Mouse (Mus musculus) ovary, adult 18-20 months (tissue): ENCODE measurements around the gene Gde1.

Source experiments
- DNase-seq: peaks from one replicate; pipeline ENCODE4 v3.0.0; 2022; ENCODE audit warnings: low spot score, mixed read lengths

The Gde1 gene

DNA sequence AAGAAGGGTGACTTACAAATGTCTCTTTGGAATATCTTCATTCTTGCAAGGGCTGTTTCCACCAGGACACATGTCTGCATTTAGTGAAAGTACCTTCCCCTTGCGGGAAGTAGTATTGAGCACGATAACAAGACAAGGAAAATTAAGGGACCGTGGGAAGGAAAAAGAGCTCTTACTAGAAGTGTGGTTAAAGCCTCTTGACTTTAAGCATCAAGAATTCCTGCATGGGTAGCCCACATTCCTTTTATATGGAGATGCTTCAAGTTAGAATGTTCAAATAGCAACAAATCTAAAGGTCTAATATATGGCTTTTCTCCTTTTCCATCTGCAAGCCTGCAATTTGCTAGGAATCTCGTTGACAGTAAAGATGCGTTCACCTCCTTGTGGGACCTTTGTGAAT is 910 bp upstream of the Gde1 start:
- DNase-seq, result no peak

- DNase-seq, result no peak
These were observed 473 bp upstream of the Gde1 start for GRCm38 (mm10) chr7:118706051-118706450.

- DNase-seq, result no peak
These were observed 1.4 kb downstream of the Gde1 start for GRCm38 (mm10) chr7:118704001-118704850.

- no peak for DNase-seq
These were observed 2.4 kb downstream of the Gde1 start for GRCm38 (mm10) chr7:118703144-118703561.

DNA sequence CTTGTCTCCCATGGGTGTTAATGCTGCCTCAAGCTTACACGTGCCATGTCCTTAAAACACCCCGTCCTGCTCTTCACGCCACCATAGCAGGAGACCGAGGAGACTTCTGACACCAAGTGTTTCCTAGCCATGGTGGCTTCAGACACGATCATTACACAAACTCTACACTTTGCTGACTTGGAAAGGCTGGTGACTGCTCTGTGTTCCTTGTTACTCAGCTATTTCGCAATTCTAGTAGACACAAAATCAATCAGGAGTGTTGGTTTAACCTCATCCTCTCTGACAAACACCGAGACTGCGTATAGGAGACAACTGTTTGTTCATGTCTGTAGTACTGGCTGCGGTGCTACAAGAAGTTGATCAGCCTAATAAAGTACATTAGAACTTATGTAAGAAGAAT is 6.7 kb downstream of the Gde1 start:
- DNase-seq, result no peak

DNA sequence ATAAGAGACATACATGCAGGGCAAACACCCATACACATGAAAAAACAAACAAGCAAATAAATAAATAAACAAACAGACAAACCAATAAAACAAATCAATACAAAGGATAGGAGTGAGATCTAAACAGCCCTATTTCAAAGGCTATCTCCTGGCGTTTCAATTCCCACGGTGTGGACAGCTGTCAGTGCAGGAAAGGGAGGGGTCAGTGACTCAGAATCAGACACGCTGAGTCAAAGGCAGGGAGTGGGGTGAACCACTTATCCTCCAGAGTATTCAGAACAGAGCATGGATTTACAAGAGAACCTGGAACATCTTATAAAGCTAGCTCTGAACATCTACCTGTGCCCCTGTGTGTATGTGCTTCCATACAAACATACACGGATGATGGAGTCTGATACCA is 8.4 kb downstream of the Gde1 start:
- no peak for DNase-seq

DNA sequence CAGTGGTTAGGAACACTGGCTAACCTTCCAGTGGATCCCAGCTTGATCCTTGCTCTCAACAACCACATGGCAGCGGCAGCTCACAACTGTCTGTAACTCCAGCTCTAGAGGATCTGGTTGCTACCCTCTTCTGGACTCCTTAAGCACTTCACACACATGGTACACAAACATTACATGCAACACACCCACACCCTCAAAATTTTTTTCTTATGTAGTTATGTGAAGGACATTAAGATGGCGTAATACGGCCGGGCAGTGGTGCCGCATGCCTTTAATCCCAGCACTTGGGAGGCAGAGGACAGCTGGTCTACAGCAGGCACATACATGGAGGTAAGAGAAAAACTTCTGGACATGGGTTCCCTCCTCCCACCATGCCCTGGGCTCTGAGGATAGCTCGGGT is 9.4 kb downstream of the Gde1 start:
- DNase-seq, result no peak

GRCm38 (mm10) chr7:118691287-118691686 is 14.3 kb downstream of the Gde1 start:
- DNase-seq, result no peak

- DNase-seq, result no peak
These were observed 16.5 kb downstream of the Gde1 start for GRCm38 (mm10) chr7:118689088-118689487.

GRCm38 (mm10) chr7:118688199-118688598 is 17.4 kb downstream of the Gde1 start:
- no peak for DNase-seq

DNA sequence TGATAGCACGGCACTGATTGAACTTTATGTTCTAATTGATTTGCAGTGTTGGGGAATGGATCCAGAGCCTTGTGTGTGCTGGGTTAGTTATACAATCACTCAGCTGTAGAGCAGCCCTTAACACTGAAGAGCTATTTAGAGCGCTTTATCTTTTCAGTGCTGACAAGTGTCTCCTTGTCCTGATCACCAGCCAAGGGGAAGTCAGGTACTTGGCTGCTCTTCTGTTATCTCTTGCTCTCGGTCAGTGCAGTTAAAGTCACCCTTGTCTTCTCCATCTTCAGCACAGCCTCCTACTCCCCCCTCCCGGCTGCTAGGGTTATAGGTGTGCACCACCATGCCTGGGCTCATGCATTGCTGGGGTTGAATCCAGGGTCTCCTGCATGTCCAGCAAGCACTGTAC is 28.8 kb downstream of the Gde1 start:
- no peak for DNase-seq

GRCm38 (mm10) chr7:118670142-118670541 is 35.4 kb downstream of the Gde1 start:
- DNase-seq, result no peak

DNA sequence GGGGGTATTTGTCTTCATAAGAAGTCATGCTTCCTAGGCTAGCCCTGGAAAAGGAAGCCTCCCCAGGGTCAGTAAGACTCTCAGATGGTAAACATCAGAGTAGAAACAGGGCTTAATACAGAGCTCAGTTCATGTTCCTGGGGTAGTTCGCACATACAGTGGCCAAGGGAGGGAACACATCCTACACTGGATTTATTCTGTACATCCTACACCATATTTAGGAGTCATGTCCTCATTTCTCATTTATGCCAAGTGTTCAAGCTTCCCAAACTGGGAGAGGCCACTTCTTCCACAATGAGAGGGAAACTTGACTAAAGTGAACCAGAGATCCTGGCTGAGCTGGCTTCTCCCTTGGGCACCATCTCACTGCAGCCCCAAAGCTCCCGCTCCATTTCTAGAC is 37.8 kb downstream of the Gde1 start:
- DNase-seq, result no peak

GRCm38 (mm10) chr7:118656730-118657129 is 48.8 kb downstream of the Gde1 start:
- no peak for DNase-seq

DNA sequence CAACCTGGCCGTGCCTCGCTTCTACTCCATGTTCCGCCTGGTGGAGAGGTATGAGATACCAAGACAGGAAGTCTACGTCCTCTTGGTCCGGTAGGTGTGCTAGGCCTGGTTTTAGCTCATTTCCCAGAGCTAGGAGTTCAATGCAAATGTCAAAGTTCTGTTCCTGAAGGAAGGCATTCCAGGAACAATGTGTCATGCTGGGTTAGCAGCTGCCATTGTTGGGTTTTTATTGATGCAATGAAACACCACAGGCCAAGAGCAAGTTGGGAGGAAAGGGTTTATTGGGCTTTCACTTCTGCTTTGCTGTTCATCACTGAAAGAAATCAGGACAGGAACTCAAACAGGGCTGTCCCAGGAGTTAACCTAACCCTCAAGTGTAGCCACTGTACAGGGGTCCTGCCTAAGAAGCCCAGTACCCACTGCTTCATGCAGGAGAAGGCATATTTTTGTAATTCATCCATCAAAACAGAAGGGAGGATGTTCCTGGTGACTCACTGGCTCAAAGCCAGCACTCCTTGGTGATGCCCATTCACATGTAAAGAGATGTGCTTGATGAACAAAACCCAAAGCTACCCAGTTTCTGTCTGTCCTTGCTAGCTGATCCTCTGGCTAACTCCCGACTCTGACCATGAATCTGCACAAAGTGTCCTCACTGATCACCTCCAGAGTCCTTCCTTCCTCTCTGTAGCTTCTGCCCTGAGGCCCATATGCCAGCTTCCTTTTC is 52.8 kb downstream of the Gde1 start:
- no peak for DNase-seq

GRCm38 (mm10) chr7:118650891-118651290 is 54.7 kb downstream of the Gde1 start:
- DNase-seq, result no peak

DNA sequence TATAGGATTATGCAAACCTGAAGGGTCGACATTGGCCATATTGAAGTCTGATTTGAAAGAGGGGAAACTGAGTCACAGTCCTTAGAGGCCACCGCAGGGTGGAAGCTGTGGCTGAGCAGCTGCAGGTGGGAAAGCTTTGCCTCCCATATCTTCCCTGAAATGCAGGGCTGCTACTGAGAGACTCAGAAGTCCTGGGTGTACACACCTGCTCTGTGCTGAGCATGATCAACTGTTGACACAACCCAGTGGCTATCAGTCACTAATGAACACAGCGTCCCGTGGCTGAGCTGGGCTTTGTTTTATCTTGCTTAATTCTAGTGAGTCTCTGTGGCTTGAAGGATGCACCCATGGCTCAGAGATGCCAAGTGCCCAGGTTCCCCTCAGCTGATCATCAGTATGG is 55.5 kb downstream of the Gde1 start:
- no peak for DNase-seq

GRCm38 (mm10) chr7:118649328-118649727 is 56.2 kb downstream of the Gde1 start:
- DNase-seq, result no peak

- DNase-seq, result no peak
These were observed 59.3 kb downstream of the Gde1 start for GRCm38 (mm10) chr7:118646237-118646636.
